Mouse (Mus musculus) right cerebral cortex, postnatal 25 days (tissue): ENCODE data around the gene Gimd1.

Source experiments
- DNase-seq: peaks from one replicate; pipeline ENCODE4 v3.0.0; 2022

Gene Gimd1

DNA sequence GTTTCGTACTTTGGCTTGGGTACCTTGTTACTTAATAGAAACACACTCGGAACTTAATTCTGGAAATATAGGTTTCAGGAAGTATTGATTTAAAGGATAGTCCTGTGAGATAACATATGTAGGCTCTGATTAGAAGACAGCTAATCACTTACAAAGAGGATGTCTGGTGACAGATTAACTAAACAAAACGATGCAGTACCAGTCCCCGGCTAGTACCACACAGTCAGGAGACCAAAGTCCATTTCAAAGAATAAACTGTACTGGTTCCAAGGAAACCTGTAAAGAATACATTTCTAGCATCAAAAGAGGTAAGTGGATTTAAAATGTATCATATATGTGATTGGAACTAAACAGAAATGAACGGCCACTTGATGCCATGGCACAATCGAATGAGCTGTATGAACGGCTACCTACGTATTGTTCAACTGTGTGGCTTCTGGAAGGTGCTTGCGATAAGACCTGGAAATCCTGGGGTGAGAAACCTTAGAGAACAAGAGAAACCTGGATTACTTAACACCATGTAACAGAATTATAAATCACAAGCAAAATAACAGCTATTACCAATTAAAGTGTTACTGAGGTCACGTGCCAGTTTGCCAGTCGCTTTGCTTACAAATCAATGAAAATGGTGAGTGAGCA lies at the start of gene Gimd1:
Gene Gimd1, plus strand, starts transcription at position 220 of the 639 bp plus-strand sequence.
- no peak for DNase-seq

GRCm38 (mm10) chr3:132581198-132581597 lies 48.4 kb upstream of the Gimd1 start:
- DNase-seq: no peak

DNA sequence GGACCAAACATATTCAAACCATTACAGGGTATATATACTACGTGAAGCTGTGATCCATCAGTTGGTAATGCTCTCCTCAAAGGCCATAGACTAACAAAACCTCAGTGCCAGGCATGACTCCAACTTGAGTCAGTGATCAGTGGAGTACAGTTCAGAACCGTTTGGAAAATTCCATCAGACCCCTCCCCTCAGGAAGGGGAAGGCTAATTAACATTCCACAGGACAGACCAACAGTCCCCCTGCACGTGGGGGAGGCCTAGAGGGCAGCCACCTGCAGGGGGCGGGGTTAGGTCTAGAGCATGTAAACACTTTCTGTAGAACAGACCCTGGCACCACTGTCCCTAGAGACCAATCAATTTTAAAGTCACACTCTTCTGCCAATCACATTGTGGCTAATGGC lies 47.3 kb upstream of the Gimd1 start:
- DNase-seq: no peak

DNA sequence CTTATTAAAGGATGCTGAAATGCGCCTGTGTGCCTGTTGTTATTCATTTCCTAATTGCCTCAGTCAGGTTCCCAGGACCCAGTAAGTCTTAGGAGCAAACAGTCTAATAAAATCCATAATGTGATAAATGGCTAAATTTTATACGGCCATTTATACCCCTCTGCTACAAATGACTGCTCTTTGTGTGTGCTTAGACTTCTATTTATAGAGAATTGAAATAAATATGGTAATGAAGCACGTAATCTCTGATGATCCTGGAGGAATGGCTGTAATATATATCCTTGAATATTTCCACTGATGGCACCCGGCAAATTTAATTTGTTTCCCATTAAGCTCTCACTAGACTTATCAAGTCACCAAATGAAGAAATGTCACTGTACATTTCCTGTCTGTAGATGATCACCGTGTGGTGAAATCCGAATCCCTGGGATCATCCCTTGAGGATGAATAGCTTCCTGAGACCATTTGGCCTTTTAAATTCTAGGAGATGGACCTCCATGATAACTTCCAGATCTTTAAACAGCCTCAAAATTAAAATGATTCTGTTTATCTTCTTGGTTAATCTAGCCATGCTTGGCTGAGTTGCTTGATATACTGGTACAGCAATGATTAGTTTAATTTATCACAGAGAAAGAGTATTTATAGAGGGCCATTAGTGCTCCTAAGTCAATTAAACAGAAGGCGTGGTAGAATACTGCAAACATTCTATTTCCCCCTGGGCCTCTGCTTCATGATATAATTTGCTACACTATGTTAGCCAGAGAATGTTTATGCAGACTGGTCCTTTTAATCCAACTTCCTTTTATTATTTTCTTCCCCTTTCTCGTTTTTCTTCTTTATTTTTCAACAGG lies 44.3 kb upstream of the Gimd1 start:
- no peak for DNase-seq

- no peak for DNase-seq
These were observed 41.5 kb upstream of the Gimd1 start for GRCm38 (mm10) chr3:132588146-132588545.

- DNase-seq: no peak
These were observed 39.6 kb upstream of the Gimd1 start for GRCm38 (mm10) chr3:132590010-132590409.

DNA sequence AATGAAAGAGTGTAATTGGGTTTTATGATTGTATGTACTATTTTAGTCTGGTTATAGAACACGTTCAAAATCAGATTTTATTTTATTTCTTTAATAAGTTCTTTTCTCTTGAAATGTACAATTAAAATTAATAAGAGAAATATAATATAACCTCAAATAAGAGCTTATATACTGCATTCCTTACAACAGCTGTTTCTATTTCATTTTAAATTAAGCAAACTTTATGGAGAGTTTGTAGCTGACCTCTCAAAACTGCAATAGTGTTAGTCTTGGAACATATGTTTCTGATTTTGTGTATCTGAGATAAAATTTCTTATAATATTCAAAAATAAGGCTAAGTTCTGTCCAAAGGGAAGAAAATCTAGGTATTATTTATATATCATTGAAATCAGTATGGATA lies 39.0 kb upstream of the Gimd1 start:
- DNase-seq: no peak

DNA sequence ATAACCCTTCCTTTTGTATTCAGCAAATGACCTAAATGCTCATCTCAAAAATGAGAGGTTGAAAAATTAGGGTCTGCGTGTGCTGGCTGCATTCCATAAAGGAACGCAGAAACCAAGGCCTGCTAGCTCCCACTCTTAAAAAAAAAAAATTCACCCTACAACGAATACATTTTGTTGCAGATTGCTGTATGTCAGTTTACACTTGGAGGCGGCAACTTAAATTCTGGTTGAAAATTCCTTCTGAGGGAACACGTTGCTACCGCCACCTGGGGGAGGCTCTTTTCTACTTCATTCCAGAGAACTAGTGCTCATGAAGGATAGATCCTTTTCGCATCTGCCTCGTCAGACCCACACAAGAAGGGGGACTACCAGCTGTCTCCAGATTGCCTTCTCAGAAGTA lies 879 bp upstream of the Gimd1 start:
- DNase-seq: no peak

DNA sequence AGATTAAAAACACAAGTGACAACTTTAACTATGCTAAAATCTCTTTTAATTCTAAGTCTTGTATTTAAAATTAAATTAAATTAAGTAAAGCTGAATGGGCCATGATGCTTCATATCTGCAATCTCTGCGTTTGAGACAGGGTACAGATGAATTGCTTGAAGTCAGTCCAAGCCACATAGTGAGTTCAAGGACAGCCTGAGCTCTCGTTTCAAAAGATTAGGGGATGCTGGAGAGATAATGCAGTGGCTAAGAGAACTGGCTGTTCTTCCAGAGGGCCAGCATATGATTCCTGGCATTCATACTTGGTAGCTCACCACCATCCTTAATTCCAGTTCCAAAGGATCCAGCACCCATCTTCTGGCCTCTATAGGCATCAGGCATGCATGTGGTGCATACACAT lies 3.6 kb downstream of the Gimd1 start:
- no peak for DNase-seq

GRCm38 (mm10) chr3:132637080-132637479 lies 7.5 kb downstream of the Gimd1 start:
- DNase-seq: no peak

GRCm38 (mm10) chr3:132644071-132644470 lies 14.5 kb downstream of the Gimd1 start:
- no peak for DNase-seq

DNA sequence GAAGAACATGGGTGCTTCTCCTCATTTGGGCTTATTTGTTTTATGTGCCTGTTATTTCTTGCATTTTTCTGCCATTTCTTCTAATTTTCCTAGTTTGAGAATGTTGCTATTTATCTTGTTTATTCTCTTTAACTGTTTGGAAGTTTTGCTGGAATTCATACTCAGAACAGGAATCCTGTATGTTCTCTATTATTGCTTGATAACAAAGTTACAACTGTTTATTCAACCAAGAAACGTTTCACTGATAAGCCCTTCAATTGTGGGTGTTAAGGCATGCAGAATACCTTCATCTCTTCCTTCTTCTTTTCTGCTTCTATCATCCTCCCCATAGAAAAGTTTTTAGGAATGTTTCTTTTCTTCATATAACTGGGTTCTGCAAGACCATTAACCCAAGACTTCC lies 17.2 kb downstream of the Gimd1 start:
- no peak for DNase-seq

GRCm38 (mm10) chr3:132649368-132649767 lies 19.7 kb downstream of the Gimd1 start:
- DNase-seq: no peak

DNA sequence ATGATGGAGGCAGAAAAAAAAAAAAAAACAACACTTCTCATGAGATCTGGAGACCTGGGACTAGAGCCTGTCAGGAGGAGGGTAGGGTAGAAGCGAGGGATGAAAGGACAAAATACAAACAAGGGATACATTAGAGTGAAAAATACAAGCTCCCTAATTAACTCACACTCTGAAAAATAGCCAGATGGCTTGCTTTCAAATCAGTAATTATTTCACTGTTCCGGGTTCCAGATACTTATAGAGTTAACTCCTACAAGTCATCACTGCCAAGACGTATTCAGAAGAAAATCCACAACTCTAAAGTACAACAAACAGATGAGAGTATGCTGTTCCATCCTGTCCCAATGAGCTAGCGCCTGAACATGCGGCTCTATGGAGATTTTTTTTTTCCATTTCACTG lies 20.6 kb downstream of the Gimd1 start:
- no peak for DNase-seq

DNA sequence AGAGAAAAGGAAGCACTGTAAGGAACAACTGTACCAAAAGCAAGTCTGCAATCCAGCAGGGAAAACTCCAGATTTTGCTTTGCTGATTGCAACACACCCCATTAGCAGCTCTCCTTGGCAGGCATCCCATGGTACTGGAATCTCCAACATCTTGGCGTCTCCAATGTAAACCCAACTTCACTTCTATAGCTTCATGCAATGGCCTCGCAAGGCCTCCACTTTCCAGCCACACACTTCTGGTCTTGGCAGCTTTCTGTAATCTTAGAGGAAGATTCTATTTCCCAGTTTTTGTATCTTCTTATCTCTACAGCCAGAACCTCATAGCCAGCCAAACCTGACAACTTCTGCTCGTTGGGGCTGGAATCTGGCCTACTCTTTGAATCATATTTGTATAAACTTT lies 22.2 kb downstream of the Gimd1 start:
- DNase-seq: no peak

DNA sequence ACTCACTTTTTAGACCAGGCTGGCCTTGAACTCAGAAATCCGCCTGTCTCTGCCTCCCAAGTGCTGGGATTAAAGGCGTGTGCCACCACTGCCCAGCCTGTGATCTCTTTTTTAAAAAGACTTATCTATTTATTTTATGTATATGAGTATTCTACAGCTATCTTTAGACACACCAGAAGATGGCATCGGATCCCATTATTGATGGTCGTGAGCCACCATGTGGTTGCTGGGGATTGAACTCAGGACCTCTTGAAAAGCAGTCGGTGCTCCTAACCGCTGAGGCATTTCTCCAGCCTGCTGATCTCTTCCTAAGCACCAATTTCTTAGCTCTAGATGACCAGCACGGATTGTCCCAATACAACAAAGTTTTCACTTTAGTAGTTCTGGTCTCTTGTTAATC lies 24.3 kb downstream of the Gimd1 start:
- DNase-seq: no peak

DNA sequence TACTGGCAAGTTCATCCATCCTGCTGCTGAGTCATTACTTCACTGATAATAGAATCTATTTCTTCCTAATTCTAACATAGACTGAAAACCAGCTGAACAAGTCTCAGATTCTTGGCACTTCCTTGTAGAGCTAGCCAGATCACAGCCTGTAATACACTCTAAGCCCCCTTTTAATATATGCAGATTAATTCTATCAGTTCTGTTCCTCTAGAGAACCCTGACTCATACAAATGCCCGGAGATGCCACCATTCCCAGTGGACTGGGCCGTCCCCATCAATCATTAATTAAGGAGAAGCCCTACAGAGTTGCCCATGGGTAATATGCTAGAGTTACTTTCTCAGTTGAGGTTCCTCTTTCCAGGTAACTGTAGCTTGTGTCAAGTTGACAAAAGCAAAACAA lies 26.3 kb downstream of the Gimd1 start:
- no peak for DNase-seq

DNA sequence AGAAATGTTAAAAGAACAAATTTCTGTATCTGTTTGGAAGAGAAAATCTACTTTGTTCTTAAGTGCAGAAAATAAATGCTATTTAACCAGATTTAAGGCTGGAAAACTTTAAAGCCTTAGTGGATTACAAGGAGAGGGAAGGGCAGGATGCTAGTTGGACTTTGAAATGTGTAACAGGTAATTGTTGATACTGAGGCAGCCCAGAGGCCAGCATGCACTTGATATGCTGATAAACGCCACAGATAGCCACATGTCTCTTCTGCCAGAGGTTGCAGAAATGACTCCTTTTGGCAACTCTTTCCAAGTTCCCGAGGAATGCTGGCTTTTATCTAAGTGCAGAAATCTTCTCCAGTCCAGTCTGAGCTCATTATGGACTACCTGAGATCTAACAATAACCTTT lies 47.9 kb downstream of the Gimd1 start:
- no peak for DNase-seq

GRCm38 (mm10) chr3:132683447-132684230 lies 54.0 kb downstream of the Gimd1 start, which contains the start of gene Tbck:
Tbck (plus strand) TSS chr3:132684144.
- peak; percentile 95 for DNase-seq

GRCm38 (mm10) chr3:132684231-132684928 lies 54.8 kb downstream of the Gimd1 start, which contains the start of gene Aimp1:
Aimp1 (minus strand) TSS chr3:132684370.
- DNase-seq: no peak
